Mouse (Mus musculus) erythroid progenitor cell, adult 5-6 weeks (primary cell): ENCODE data around the gene Vps11. TPM values are rescaled to one million over a fixed set of nuclear protein-coding genes. Genes with fewer than 3 reads are reported as not detected.
"Not testable (repeated sequence)": the region's sequence is repeated elsewhere in the genome, so short reads cannot be mapped to it uniquely, and the experiment has no call there.

Source experiments
- ATAC-seq: replicated peaks from 2 replicates; pipeline ENCODE4 v1.8.0; 2016; ENCODE audit warnings: moderate number of reproducible peaks, mild to moderate bottlenecking, moderate TSS enrichment, inconsistent platforms; ENCODE audit not compliant: poor library complexity, low FRiP score, severe bottlenecking
- total RNA-seq, 2 experiments: library from RNA; stranded (forward) in 1 of 2; stranded (reverse) in 1 of 2; fragments of 150-400 nt in 1 of 2; fragments of 186-747, 209-891 nt in 1 of 2; gene quantifications; 2 replicates each; pipeline versions ENCODE4 v1.2.3 to v1.2.4; 2015 to 2017; ENCODE audit warnings: low replicate concordance in 2 of 2

Gene Vps11
- total RNA-seq (2015; ENCODE audit: low replicate concordance) (2.5 and 6.7 TPM in 2 replicates), total RNA-seq (2017; ENCODE audit: low replicate concordance) (9.5 and 15.7 TPM in 2 replicates)

- peak; percentile 94 for ATAC-seq
Observed at GRCm38 (mm10) chr9:44361190-44361917, at the start of gene Vps11. Vps11 (minus strand) TSS chr9:44361670.

- no peak for ATAC-seq
Observed at GRCm38 (mm10) chr9:44410647-44411336, 49.3 kb upstream of the Vps11 start.

- not testable (repeated sequence) for ATAC-seq
Observed at GRCm38 (mm10) chr9:44408693-44409092, 47.2 kb upstream of the Vps11 start.

GRCm38 (mm10) chr9:44407752-44408097 is 46.3 kb upstream of the Vps11 start:
- ATAC-seq: peak; percentile 48

GRCm38 (mm10) chr9:44406906-44407751 is 45.7 kb upstream of the Vps11 start, which contains the start of the genes Rps25 and Trappc4:
Rps25 (plus strand) TSS chr9:44407139.
Trappc4 (minus strand) TSS chr9:44407600.
- peak; percentile 97 for ATAC-seq

GRCm38 (mm10) chr9:44405011-44405410 is 43.5 kb upstream of the Vps11 start:
- no peak for ATAC-seq

- no peak for ATAC-seq
Observed at GRCm38 (mm10) chr9:44401081-44401480, 39.6 kb upstream of the Vps11 start.

GRCm38 (mm10) chr9:44399795-44400114 is 38.3 kb upstream of the Vps11 start:
- no peak for ATAC-seq

- ATAC-seq: no peak
Observed at GRCm38 (mm10) chr9:44399114-44399794, 37.8 kb upstream of the Vps11 start.

GRCm38 (mm10) chr9:44398551-44398950 is 37.1 kb upstream of the Vps11 start:
- ATAC-seq: no peak

- no peak for ATAC-seq
Observed at GRCm38 (mm10) chr9:44398087-44398486, 36.6 kb upstream of the Vps11 start.

- peak; percentile 96 for ATAC-seq
Observed at GRCm38 (mm10) chr9:44396684-44397411, 35.4 kb upstream of the Vps11 start, which contains the start of gene Slc37a4. Slc37a4 (plus strand) TSS chr9:44396852.

GRCm38 (mm10) chr9:44391466-44391865 is 30.0 kb upstream of the Vps11 start:
- ATAC-seq: peak; percentile 72

- peak; percentile 77 for ATAC-seq
Observed at GRCm38 (mm10) chr9:44389273-44389672, 27.8 kb upstream of the Vps11 start.

GRCm38 (mm10) chr9:44387221-44387620 is 25.8 kb upstream of the Vps11 start:
- ATAC-seq: no peak

GRCm38 (mm10) chr9:44384596-44384995 is 23.1 kb upstream of the Vps11 start:
- ATAC-seq: no peak

- ATAC-seq: peak; percentile 11; the same call in 1 of the 2 replicates
Observed at GRCm38 (mm10) chr9:44379862-44380261, 18.4 kb upstream of the Vps11 start.

GRCm38 (mm10) chr9:44379054-44379834 is 17.8 kb upstream of the Vps11 start, which contains the start of gene Hyou1:
Hyou1 (plus strand) TSS chr9:44379490.
- peak; percentile 93 for ATAC-seq
